Mouse (Mus musculus) MEL (cell line): ENCODE results near the gene Zfp637.
A peak's percentile ranks its signal among the peaks of the same experiment; 100 is the strongest.

Experiments
- CHD1 ChIP-seq: IDR thresholded peaks from 2 replicates; pipeline ENCODE4 v1.6.1; 2012; ENCODE audit warnings: low read depth, mild to moderate bottlenecking, inconsistent platforms, low read length, improper control_type of control experiment
- CTCF ChIP-seq, 3 experiments: IDR thresholded peaks in 2 of 3; conservative IDR thresholded peaks in 1 of 3; 2 replicates each; pipeline ENCODE4 v1.5.1; 2011 to 2012; ENCODE audit warnings: low read length in 3 of 3, low read depth in 2 of 3, mild to moderate bottlenecking in 2 of 3, improper control_type of control experiment in 1 of 3, inconsistent platforms in 1 of 3, mixed read lengths in 1 of 3, moderate library complexity in 1 of 3; ENCODE audit not compliant: control insufficient read depth in 1 of 3, insufficient read depth in 1 of 3, poor library complexity in 1 of 3, severe bottlenecking in 1 of 3
- EP300 ChIP-seq, 2 experiments: IDR thresholded peaks; 2 replicates each; pipeline ENCODE4 v1.6.1; 2011; ENCODE audit warnings: improper control_type of control experiment in 2 of 2, low read length in 2 of 2, low read depth in 1 of 2, mild to moderate bottlenecking in 1 of 2
- GATA1 ChIP-seq: IDR thresholded peaks from 2 replicates; pipeline ENCODE4 v1.6.1; 2011; ENCODE audit warnings: low read depth, low read length, improper control_type of control experiment
- MAFK ChIP-seq: IDR thresholded peaks from 2 replicates; pipeline ENCODE4 v1.6.1; 2011; ENCODE audit warnings: low read depth, mild to moderate bottlenecking, low read length, improper control_type of control experiment, borderline replicate concordance
- MAZ ChIP-seq: IDR thresholded peaks from 2 replicates; pipeline ENCODE4 v1.6.1; 2012; ENCODE audit warnings: low read depth, mild to moderate bottlenecking, inconsistent platforms, low read length, improper control_type of control experiment
- MYC ChIP-seq: IDR thresholded peaks from 2 replicates; pipeline ENCODE4 v1.6.1; 2011; ENCODE audit warnings: low read depth, mild to moderate bottlenecking, low read length, improper control_type of control experiment, moderate library complexity
- NELFE ChIP-seq: IDR thresholded peaks from 2 replicates; pipeline ENCODE4 v1.6.1; 2011; ENCODE audit warnings: low read depth, low read length, improper control_type of control experiment
- POLR2A ChIP-seq, 2 experiments: IDR thresholded peaks; 2 replicates each; pipeline ENCODE4 v1.6.1; 2011 to 2012; ENCODE audit warnings: low read length in 2 of 2, mild to moderate bottlenecking in 2 of 2, control low read depth in 1 of 2, improper control_type of control experiment in 1 of 2, low read depth in 1 of 2, moderate library complexity in 1 of 2; ENCODE audit not compliant: control insufficient read depth in 1 of 2, insufficient read depth in 1 of 2, poor library complexity in 1 of 2
- RAD21 ChIP-seq: IDR thresholded peaks from 2 replicates; pipeline ENCODE4 v1.6.1; 2011; ENCODE audit warnings: mild to moderate bottlenecking, low read depth, low read length, improper control_type of control experiment
- TAL1 ChIP-seq: IDR thresholded peaks from 2 replicates; pipeline ENCODE4 v1.6.1; 2012; ENCODE audit warnings: mild to moderate bottlenecking, inconsistent platforms, low read length, moderate library complexity, mixed read lengths
- ZC3H11A ChIP-seq: IDR thresholded peaks from 2 replicates; pipeline ENCODE4 v1.6.1; 2012; ENCODE audit warnings: low read depth, mild to moderate bottlenecking, inconsistent platforms, low read length, improper control_type of control experiment
- ZMIZ1 ChIP-seq: IDR thresholded peaks from 2 replicates; pipeline ENCODE4 v1.6.1; 2012; ENCODE audit warnings: low read depth, mild to moderate bottlenecking, inconsistent platforms, low read length, improper control_type of control experiment, moderate library complexity
- ZNF384 ChIP-seq: IDR thresholded peaks from 2 replicates; pipeline ENCODE4 v1.6.1; 2012; ENCODE audit warnings: low read depth, mild to moderate bottlenecking, inconsistent platforms, low read length, improper control_type of control experiment

DNA sequence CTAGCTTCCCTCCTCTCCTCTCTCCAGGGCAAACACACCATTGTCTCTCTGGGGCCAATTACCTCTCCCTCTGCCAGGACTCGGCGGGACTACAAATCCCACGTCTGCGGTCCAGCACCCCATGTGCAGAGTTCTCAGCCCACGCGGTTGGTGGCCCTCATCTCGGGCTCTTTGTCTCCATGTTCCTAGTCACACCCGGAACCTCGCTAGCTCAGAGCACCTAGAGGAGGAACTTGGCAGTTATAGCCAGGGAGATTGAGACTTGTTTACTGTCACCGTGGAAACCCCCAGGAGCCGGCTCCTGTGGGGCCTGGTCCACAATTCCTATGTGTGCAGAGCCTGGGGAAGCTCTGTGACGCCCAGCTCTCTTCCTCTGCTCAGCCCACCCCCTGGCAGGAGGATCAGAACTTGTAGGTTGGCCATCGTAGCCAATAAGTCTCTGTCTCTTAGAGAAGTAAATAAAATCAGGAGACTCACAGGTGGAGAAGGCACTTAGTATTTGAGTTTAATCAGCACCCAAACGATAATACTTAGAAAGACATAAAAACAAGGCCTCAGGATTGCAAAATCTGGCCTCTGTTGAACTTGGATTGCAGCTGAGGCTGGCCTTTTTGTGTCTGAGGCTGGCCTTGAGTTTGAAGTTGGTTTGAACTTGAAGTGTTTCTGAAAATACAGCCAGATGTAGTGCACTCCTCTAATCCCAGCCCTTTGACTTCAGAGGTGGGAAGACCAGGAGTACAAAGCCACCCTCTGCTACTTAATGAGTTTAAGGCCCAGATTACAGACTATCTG lies 50.6 kb downstream of the Zfp637 start:
- TF ChIP-seq ZMIZ1, result peak; percentile 42; the same call in 1 of the 2 replicates
- peak in 1 of 2 experiments; percentile 79; a peak in 3 of 4 replicates for TF ChIP-seq POLR2A (IDR thresholded peaks at IDR 0.05; ENCODE audit: control insufficient read depth in 1 of 2, insufficient read depth in 1 of 2, low read depth in 1 of 2, low read length in 2 of 2, poor library complexity in 1 of 2)
- peak; percentile 67 for TF ChIP-seq MAZ
- no peak for TF ChIP-seq CTCF (IDR thresholded peaks at IDR 0.05 in 2 of 3, conservative IDR thresholded peaks at IDR 0.05 in 1 of 3; ENCODE audit: control insufficient read depth in 1 of 3, insufficient read depth in 1 of 3, low read depth in 2 of 3, low read length in 3 of 3, poor library complexity in 1 of 3, severe bottlenecking in 1 of 3)
- TF ChIP-seq CHD1, result 0 out of 2 replicates have a peak, but pooled peaks have one; percentile 64
- no peak for TF ChIP-seq ZNF384
- TF ChIP-seq MYC, result peak; percentile 86
- TF ChIP-seq ZC3H11A, result no peak
- peak in 1 of 2 experiments; percentile 38; a peak in 2 of 4 replicates for TF ChIP-seq EP300 (IDR thresholded peaks at IDR 0.05; ENCODE audit: low read depth in 1 of 2, low read length in 2 of 2)
- no peak for TF ChIP-seq GATA1
- no peak for TF ChIP-seq RAD21
- no peak for TF ChIP-seq MAFK
- no peak for TF ChIP-seq TAL1
- TF ChIP-seq NELFE, result peak; percentile 82
